Mouse (Mus musculus) T-helper 1 cell (primary cell): ENCODE measurements around the gene Gpr152.

Source experiments
- in situ Hi-C: fragments of 300-600 bp; cut with MboI, MseI; formaldehyde crosslinking; loops from one replicate; pipeline ENCODE4 v1.15.1; 2025; ENCODE audit warnings: high pct_unique_total_duplicates

Gene Gpr152

GRCm38 (mm10) chr19:4150567-4151487, 11.2 kb downstream of the Gpr152 start:
- in situ Hi-C loops = no loop called here

- in situ Hi-C loops = no loop called here
Measured at GRCm38 (mm10) chr19:4151488-4151860, 11.9 kb downstream of the Gpr152 start.

GRCm38 (mm10) chr19:4151898-4152297, 12.3 kb downstream of the Gpr152 start:
- in situ Hi-C loops = no loop called here

- in situ Hi-C loops = no loop called here
Measured at GRCm38 (mm10) chr19:4152445-4153231, 13.1 kb downstream of the Gpr152 start.

DNA sequence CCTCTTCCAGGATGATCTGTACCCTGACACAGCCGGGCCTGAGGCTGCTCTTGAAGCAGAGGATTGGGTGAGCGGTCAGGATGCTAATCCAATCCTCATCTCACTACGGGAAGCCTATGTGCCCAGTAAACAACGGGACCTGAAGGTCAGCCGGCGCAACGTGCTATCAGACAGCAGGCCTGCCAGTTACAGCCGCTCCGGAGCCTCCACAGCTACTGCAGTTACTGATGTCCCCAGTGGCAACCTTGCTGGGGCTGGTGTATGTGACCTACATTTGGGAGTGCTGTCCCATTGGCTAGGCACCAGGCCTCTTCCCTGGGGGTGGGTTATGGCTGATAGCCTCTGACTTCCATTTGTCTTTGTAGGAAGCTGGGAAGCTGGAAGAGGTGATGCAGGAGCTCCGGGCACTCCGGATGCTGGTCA, 13.7 kb downstream of the Gpr152 start, which contains the start of gene Ptprcap:
Ptprcap (plus strand) TSS at position 373 of the 423 bp plus-strand sequence.
- in situ Hi-C loops = no loop called here

- in situ Hi-C loops = no loop called here
Measured at GRCm38 (mm10) chr19:4154437-4155222, 15.0 kb downstream of the Gpr152 start.

- in situ Hi-C loops = no loop called here
Measured at GRCm38 (mm10) chr19:4155223-4156072, 15.9 kb downstream of the Gpr152 start.

- in situ Hi-C loops = no loop called here
Measured at GRCm38 (mm10) chr19:4156073-4156579, 16.5 kb downstream of the Gpr152 start.

- in situ Hi-C loops = no loop called here
Measured at GRCm38 (mm10) chr19:4156771-4157170, 17.2 kb downstream of the Gpr152 start.

GRCm38 (mm10) chr19:4159049-4159448, 19.5 kb downstream of the Gpr152 start:
- in situ Hi-C loops = no loop called here

DNA sequence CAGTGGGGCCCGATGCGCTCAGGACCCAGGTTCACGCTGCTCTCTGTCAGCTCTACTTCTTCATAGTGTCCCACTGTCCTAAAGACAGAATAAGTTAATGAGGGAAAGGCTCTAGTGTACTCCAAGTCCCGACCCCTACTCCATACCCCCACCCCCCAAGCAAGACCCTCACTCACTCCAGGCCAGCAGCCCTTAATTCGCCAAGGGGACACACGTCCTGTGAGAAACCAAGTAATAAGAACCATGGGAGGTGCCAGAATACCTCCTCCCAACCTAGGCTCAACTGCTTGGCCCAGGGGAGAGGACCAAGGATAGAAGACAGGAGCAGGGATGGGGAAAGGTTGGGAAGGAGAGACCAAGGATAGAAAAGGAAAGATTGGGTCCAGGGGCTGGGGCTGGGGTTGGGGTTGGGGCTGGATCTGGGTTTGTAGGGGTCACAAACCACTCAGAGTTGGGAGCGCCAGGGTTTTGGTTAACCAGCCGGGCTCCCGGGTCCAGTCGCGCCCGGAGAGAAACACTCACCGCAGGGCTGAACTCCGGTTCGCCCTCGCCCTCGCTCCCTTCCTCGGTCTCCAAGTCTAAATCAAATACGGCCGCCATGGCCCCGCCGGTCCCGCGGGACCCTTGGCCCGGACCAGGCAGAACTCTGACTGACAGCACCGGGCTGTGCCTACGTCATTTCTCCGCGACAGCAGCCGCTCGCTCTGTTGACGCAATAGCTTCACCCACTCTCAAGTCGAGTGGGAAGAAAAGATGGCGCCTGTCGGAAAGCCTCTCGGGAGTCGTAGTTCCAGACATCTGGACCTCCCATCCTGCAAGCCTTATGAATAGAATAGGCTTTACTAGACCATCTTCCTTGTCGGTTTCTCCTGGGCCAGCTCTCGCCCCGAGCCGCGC, 23.3 kb downstream of the Gpr152 start, which contains the start of gene Rps6kb2:
Rps6kb2 (minus strand) TSS at position 709 of the 897 bp plus-strand sequence.
- in situ Hi-C loops = no loop called here

- in situ Hi-C loops = no loop called here
Measured at GRCm38 (mm10) chr19:4163543-4163887, 23.9 kb downstream of the Gpr152 start.

- in situ Hi-C loops = no loop called here
Measured at GRCm38 (mm10) chr19:4164100-4164499, 24.5 kb downstream of the Gpr152 start.

- in situ Hi-C loops = no loop called here
Measured at GRCm38 (mm10) chr19:4164721-4165120, 25.1 kb downstream of the Gpr152 start.

DNA sequence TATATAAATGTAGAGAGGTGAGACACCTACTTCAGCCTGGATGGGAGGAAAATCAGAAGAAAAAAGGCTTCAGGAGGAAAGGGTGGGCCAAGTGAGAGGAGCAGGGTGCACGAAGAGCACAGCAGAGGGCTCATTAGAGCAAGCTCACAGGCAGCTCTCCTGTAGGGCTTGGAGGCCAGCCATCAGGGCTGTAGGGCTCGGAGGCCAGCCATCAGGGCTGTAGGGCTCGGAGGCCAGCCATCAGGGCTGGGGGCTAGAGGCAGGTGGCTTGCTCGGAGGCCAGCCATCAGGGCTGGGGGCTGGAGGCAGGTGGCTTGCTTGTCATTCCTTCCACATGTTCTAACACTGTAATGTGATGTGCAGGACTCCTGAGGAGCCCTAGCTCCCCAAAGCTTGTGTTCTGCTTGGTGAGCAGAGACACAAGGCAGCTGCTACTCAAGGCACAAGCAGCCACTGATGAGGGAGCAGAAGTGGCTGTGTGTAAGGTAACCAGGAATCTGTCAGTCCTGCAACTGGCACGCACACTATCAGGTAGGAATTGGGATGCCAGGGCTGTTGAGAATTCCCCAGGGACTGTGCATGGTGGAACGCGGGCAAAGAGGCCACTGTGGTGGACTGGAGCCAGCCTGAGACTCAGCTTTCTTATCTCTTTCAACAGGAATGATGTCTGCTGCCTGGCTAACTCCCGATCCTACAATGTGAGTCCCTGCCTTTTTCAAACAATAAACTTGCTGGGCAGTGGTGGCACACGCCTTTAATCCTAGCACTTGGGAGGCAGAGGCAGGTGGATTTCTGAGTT, 27.3 kb downstream of the Gpr152 start:
- in situ Hi-C loops = no loop called here

- in situ Hi-C loops = no loop called here
Measured at GRCm38 (mm10) chr19:4169378-4169784, 29.8 kb downstream of the Gpr152 start.

DNA sequence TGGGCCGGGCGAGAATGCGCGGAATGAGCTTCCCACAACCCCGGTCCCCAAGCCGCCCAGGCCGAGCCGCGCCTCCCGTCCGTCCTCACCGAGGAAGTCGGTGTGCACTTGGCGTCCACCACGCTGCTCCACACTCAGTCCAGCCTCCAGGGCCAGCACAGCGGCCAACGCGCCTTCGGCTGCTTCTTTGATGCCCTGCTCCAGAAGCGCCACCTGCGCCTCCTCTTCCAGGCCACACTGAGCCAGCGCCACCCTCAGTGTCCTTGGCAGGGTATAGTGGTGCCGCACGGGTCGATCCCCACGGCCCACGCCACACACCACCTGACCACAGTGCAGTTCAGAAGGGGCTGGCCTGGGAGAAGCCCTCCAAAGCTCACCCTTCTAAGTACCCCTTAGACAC, 30.2 kb downstream of the Gpr152 start:
- in situ Hi-C loops = loop anchor here (10.0 kb wide), 1 partner anchor 585 kb away; no protein-coding TSS in a partner anchor

GRCm38 (mm10) chr19:4170723-4171392, 31.3 kb downstream of the Gpr152 start:
- in situ Hi-C loops = loop anchor here (10.0 kb wide), 1 partner anchor 586 kb away; no protein-coding TSS in a partner anchor
